Mouse (Mus musculus) NIH3T3 (cell line): ENCODE measurements around the gene Spred2.

Experiments used
- DNase-seq: peaks from one replicate; pipeline ENCODE4 v3.0.0-alpha.2; 2012; ENCODE audit warnings: low read depth

Gene Spred2

GRCm38 (mm10) chr11:19984029-19984428 lies 59.9 kb downstream of the Spred2 start:
- no peak for DNase-seq

DNA sequence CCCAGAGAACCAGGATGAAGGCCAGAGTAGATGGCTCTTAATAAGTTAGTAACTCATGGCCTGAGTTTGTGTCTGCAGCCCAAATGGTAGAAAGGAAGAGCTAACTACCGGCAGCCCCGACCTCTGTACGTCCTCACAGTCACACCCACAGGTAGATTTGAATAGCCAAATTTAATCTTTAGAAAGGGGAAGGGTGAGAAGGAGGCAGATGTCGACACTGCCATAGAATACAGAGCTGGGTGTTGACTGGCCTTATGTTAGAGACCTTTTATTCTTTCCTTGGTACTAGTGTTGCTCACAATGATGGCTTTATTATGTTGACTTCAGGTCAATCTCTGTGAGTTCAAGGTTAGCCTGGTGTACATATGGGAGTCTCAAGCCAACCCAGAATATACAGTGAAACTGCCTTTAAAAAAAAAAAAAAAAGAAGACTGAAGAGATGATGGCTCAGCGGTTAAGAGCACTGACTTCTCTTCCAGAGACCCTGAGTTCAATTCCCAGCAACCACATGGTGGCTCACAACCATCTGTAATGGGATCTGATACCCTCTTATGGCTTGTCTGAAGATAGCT lies 61.2 kb downstream of the Spred2 start:
- no peak for DNase-seq

DNA sequence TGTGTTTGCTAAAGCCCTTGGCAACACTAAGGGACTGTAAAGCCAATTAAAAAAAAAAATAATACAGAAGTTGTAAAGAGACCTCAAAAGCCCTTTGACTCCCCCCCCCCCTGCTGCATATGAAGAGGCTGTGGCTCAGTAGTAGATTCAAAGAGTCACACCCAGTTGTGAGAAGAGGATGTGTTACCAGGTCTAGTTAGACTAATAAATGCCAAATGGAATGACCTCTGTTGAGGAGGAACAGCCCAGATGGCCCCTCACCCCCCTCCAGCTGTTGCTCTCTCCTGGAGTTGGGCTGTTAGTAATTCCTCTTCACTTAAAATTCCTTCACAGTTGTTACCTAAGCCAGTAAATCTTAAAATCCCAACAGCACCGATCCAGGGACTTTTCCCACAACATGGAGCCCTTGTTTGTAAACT lies 62.3 kb downstream of the Spred2 start:
- DNase-seq, result peak; percentile 23

GRCm38 (mm10) chr11:19986871-19987755 lies 62.9 kb downstream of the Spred2 start:
- DNase-seq, result no peak

DNA sequence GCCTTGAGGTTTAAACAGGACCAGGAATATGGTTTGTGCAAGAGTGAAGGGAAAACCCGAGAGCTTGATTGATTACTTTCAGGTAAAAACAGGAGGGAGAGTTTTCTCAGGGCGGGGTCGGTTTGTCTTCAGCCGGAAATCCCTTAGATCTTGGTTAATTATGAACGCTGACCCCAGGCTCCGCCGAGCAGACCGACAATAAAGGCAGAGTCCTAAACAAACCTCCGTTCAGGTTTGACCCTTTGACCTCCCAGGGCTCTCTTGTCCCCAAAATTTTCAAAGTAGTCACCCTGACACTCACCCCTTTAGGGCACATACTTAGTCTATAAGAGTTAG lies 63.5 kb downstream of the Spred2 start:
- DNase-seq, result no peak

- DNase-seq, result no peak
Measured at GRCm38 (mm10) chr11:19988224-19988623, 64.0 kb downstream of the Spred2 start.

DNA sequence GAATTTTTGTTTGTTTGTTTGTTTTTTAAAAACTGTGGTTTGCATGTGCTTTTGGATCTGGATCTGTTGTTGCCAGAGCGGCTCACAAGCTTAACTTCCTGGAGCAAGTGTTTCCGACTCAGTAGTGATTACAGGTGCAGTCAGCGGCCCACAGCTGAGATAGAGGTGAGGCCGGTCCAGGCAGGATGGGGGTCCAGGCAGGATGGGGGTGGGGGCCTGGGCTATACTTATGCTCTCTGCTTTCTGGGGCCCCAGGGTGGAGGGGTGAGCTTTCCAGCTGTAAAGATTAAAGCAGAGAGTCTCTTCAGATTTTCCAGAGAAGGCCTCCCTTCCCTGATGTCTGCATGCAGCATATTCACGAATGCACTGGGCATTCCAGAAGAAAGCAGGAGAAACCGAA lies 64.5 kb downstream of the Spred2 start:
- DNase-seq, result no peak

- no peak for DNase-seq
Measured at GRCm38 (mm10) chr11:19989141-19989910, 65.2 kb downstream of the Spred2 start.

DNA sequence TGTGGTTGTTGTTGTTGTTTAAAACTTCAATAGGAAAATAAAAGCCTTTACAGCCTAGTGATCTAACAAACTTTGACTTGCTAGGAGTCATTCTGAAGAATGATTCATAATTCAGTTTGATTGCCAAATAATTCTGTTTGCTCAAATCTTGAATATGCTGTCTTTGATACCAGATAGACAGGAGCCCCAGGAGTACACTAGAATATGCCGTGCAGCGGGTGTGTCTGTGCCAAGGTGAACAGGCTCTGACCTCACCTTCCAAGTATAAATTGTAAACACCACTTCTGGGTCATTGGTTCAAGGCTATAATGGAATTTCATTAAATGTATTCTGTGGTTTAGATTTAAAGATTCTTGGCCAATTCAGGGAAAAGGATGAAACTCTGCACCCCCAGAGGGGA lies 66.6 kb downstream of the Spred2 start:
- no peak for DNase-seq

DNA sequence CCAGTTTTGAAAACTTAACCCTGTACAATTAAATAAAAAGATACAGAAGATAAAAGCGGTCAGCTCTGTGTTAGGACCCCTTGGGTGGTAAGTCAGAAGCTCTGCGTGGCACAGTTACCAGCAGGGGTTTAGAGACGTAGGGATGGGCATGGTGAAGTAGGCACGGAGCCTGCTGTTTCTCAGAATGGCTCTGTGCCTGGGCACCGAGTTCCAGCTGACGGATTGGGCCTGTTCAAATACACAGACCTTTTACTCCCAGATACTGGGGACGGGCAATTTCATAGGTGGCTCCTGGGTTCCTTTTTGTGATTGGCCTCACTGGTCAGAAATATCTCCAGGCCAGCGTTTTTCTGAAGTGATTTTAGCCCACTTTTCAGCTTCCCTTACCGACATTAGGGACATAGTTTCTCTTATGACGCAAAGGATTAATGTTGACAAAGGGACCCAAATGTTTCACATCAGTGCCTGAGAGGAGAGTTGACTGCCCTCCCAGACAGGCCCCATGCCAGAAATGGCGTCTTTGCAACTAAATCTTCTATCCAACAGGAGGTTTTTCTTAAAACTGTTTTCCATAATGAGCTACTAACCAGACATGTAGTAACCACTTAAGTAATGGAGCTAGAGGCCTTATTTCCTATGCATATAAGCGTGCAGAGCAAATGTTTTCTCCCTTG lies 67.3 kb downstream of the Spred2 start:
- no peak for DNase-seq

DNA sequence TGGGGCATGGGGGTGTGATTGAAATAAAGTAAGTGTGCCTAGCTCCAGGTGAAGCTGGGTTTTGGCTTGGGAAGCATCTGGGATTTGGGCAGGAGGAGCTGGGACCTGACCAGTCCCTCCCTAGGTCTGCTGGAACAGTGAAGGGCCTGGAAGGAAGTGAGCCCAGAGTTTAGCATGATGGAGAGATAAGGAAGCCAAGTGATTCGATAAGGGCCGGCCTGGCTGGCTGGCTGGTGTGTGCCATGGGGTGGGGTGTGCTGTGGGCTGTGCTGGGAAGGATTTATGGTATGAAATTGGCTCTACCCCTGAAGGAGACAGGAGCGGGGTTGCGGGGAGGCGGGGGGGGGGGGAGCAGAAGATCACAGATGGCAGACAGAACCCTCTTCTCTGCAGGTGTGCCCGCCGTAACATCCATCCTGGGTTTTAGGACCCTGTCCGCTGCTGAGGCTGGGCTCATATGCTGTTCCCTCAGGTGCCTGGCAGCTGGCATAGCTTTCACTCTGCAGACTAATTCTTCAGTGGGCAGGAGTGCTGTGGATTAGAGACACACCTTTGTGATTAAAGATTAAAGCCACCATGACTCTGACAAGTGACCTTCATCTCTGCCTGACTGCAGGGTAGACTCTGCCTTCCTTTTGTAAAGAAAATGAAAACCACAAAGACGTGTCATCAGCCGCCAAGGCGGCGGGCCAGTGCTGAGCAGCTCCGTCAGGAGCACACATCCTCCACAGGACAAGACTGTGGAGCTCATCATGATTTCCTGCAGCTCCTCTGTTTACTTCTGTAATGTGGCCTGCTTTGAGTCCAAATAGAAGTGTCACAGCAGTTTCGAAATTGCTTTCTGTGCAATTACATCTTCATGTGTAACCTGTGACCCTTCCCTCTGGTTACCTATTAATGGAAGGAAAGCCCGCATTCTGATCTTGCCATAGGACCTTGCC lies 68.4 kb downstream of the Spred2 start:
- no peak for DNase-seq

GRCm38 (mm10) chr11:19993753-19994152 lies 69.6 kb downstream of the Spred2 start:
- DNase-seq, result no peak

- DNase-seq, result no peak
Measured at GRCm38 (mm10) chr11:19994262-19994790, 70.2 kb downstream of the Spred2 start.

- DNase-seq, result no peak
Measured at GRCm38 (mm10) chr11:19997940-19998339, 73.8 kb downstream of the Spred2 start.

- DNase-seq, result no peak
Measured at GRCm38 (mm10) chr11:20002883-20003282, 78.7 kb downstream of the Spred2 start.

GRCm38 (mm10) chr11:20007701-20008100 lies 83.5 kb downstream of the Spred2 start:
- DNase-seq, result no peak

GRCm38 (mm10) chr11:20011210-20011978 lies 87.2 kb downstream of the Spred2 start:
- no peak for DNase-seq

DNA sequence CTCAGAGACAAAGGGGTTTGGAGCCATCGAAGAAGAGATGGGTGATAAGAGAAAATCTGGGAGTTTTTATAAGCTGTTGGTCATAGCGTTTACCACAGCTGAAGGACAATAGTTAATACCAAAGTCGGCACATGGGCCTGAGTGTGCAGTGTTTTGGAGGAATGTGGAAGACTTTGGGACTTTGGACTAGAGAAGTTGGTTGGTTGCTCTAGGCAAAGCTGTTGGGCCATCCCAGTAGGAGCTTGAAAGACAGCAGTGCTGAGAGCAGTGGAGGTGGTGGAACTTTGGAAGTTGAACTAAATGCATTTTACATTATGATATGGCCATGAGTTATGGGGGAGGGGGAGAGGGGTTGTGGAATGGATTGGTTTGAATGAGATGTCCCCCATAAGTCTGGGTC lies 89.2 kb downstream of the Spred2 start:
- no peak for DNase-seq

DNA sequence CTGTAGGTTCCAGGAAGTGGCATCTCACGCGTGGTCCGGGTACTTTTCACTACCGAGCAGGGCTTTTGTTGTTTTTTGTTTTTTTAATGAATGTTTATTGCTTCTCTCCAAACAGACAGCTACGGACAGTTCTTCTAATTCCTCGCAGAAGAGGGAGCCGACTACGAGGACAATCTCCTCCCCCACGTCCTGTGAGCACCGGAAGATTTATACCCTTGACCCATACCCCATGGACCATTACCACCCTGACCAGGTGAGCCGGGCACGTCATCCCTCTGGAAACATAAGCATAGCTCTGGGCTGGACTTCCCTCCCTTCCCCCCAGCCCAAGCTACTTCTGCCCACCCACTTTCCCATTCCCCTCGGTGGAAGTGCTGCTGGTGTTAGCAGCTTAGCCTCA lies 93.8 kb downstream of the Spred2 start:
- DNase-seq, result no peak

- DNase-seq, result no peak
Measured at GRCm38 (mm10) chr11:20018905-20019304, 94.7 kb downstream of the Spred2 start.
